Comparison of ENCODE assay signal across 8 mouse cellular contexts in the genomic region with DNA sequence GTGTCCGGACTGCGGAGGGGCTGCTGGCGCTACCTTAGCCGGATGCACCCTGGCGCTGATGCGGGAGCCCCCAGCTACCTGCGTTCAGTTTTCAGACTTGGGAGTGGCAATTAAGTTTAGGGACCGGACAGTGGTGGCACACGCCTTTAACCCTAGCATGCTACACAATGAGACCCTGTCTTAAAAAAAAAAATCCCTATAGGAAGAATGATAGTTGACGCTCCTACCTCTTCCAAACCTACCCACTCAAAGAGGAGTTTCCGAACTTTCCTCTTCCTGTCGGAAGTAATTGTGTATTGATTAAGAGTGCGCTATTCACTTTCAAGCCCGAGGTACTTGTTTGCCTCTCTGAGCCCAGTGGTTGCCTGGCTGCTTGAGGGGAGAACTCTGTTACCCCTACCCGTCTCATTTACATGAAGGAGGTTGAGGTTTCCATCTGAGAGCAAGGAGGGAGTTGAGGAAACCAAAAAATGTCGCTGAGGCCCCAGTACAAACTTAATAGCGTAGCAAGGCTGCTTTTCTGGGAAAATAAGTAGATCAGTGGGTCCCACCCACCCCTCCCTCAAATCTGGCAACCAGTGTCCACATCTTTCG. TPM values are rescaled to one million over a fixed set of nuclear protein-coding genes. Genes with fewer than 3 reads are reported as not detected.
A peak's percentile ranks its signal among the peaks of the same experiment; 100 is the strongest.
DNase-seq lines count a peak whose midpoint lies in the region; ATAC-seq and TF ChIP-seq lines count a peak whose summit lies in the region.

No protein-coding gene starts in this region.

- H3K27me3 ChIP-seq in lung, embryonic 14.5 days (ENCODE audit: insufficient read depth, low read length), result no peaks in the 10 kb centered on the region
- H3K27me3 ChIP-seq in embryonic facial prominence, embryonic 15.5 days, result no peaks in the 10 kb centered on the region
- H3K27me3 ChIP-seq in intestine, postnatal 0 days (replicated peaks; ENCODE audit: control insufficient read depth, insufficient read depth, low read length), result no peaks in the 10 kb centered on the region
- peaks cover 79% of the 10 kb centered on the region for H3K27me3 ChIP-seq in neural tube, embryonic 13.5 days

- H3K4me3 ChIP-seq in lung, embryonic 14.5 days (ENCODE audit: low read depth, low read length), result peak overlapping the region; percentile 82
- H3K4me3 ChIP-seq in embryonic facial prominence, embryonic 15.5 days (replicated peaks), result peak overlapping the region; percentile 80
- peak overlapping the region; percentile 89 for H3K4me3 ChIP-seq in intestine, postnatal 0 days (ENCODE audit: low read depth, low read length)
- peak overlapping the region; percentile 68 for H3K4me3 ChIP-seq in neural tube, embryonic 13.5 days

- TF ChIP-seq CTCF in lung, embryonic 14.5 days (IDR thresholded peaks at IDR 0.05; ENCODE audit: low read depth), result no peak
- TF ChIP-seq CTCF in intestine, postnatal 0 days (IDR thresholded peaks at IDR 0.05; ENCODE audit: low read depth), result no peak

- H3K36me3 ChIP-seq in lung, embryonic 14.5 days (ENCODE audit: insufficient read depth), result no peaks in the 10 kb centered on the region
- no peaks in the 10 kb centered on the region for H3K36me3 ChIP-seq in embryonic facial prominence, embryonic 15.5 days
- no peaks in the 10 kb centered on the region for H3K36me3 ChIP-seq in intestine, postnatal 0 days (ENCODE audit: control insufficient read depth, insufficient read depth)
- no peaks in the 10 kb centered on the region for H3K36me3 ChIP-seq in neural tube, embryonic 13.5 days

- DNase-seq in lung, embryonic 14.5 days, result peak; percentile 26
- no peak for DNase-seq in lung, postnatal 10 days
- no peak for DNase-seq in urinary bladder, adult 2 months (ENCODE audit: low spot score)
- DNase-seq in cerebellum, adult 11 months, result no peak
- DNase-seq in cerebellum, adult 11-12 months, result no peak

- no peak for ATAC-seq in lung, embryonic 14.5 days (ENCODE audit: insufficient read depth)
- no peak for ATAC-seq in embryonic facial prominence, embryonic 15.5 days (ENCODE audit: insufficient number of reproducible peaks, low FRiP score, low TSS enrichment, low read depth)
- no peak for ATAC-seq in intestine, postnatal 0 days
- no peak for ATAC-seq in neural tube, embryonic 13.5 days (ENCODE audit: low read depth)

- peak overlapping the region; percentile 83 for H3K4me2 ChIP-seq in lung, embryonic 14.5 days
- H3K4me2 ChIP-seq in embryonic facial prominence, embryonic 15.5 days (replicated peaks), result peak overlapping the region; percentile 78
- H3K4me2 ChIP-seq in intestine, postnatal 0 days (replicated peaks; ENCODE audit: low read depth), result peak overlapping the region; percentile 96
- H3K4me2 ChIP-seq in neural tube, embryonic 13.5 days, result peak overlapping the region; percentile 98

- WGBS in lung, embryonic 14.5 days, result 3% methylated on average over 18 of the region's 18 CpGs
- 2% methylated on average over 18 of the region's 18 CpGs for WGBS in embryonic facial prominence, embryonic 15.5 days
- WGBS in intestine, postnatal 0 days, result 11% methylated on average over 18 of the region's 18 CpGs
- WGBS in neural tube, embryonic 13.5 days, result 2% methylated on average over 18 of the region's 18 CpGs

- H3K9me3 ChIP-seq in lung, embryonic 14.5 days (ENCODE audit: low read depth, low read length), result no peaks in the 10 kb centered on the region
- H3K9me3 ChIP-seq in embryonic facial prominence, embryonic 15.5 days (replicated peaks), result no peaks in the 10 kb centered on the region
- no peaks in the 10 kb centered on the region for H3K9me3 ChIP-seq in intestine, postnatal 0 days (ENCODE audit: control insufficient read depth)
- no peaks in the 10 kb centered on the region for H3K9me3 ChIP-seq in neural tube, embryonic 13.5 days

- peak overlapping the region; percentile 87; the same call in 1 of the 2 replicates for H3K27ac ChIP-seq in lung, embryonic 14.5 days (ENCODE audit: low read depth)
- peak overlapping the region; percentile 93 for H3K27ac ChIP-seq in embryonic facial prominence, embryonic 15.5 days (replicated peaks)
- H3K27ac ChIP-seq in intestine, postnatal 0 days (ENCODE audit: low read depth, low read length), result peak overlapping the region; percentile 74; the same call in 1 of the 2 replicates
- no peak overlapping the region for H3K27ac ChIP-seq in neural tube, embryonic 13.5 days (replicated peaks)

- peak overlapping the region; percentile 82 for H3K9ac ChIP-seq in lung, embryonic 14.5 days
- peak overlapping the region; percentile 80 for H3K9ac ChIP-seq in embryonic facial prominence, embryonic 15.5 days
- peak overlapping the region; percentile 77 for H3K9ac ChIP-seq in intestine, postnatal 0 days (ENCODE audit: low read depth, low read length)
- peak overlapping the region; percentile 75 for H3K9ac ChIP-seq in neural tube, embryonic 13.5 days

- H3K4me1 ChIP-seq in lung, embryonic 14.5 days (ENCODE audit: insufficient read depth), result peaks cover 23% of the 10 kb centered on the region; the same call in 1 of the 2 replicates
- peaks cover 37% of the 10 kb centered on the region for H3K4me1 ChIP-seq in embryonic facial prominence, embryonic 15.5 days
- H3K4me1 ChIP-seq in intestine, postnatal 0 days (replicated peaks; ENCODE audit: control insufficient read depth, insufficient read depth, low read length), result peaks cover 12% of the 10 kb centered on the region
- H3K4me1 ChIP-seq in neural tube, embryonic 13.5 days (replicated peaks), result peaks cover 42% of the 10 kb centered on the region

RNA-seq across cellular contexts. Expression of gene Itgb5, which starts 1.1 kb away (rescaled TPM):
- 57.5 and 64.5 TPM in 2 replicates for polyA plus RNA-seq in lung, embryonic 14.5 days (2014; fragmentation: Nextera tagmentation; extraction: Ambion mirVana)
- polyA plus RNA-seq in embryonic facial prominence, embryonic 15.5 days (2015; fragmentation: Nextera tagmentation; extraction: Ambion mirVana), result 118 and 123 TPM in 2 replicates
- polyA plus RNA-seq in intestine, postnatal 0 days (2015; fragmentation: Nextera tagmentation; extraction: Ambion mirVana), result 23.5 and 23.6 TPM in 2 replicates
- polyA plus RNA-seq in neural tube, embryonic 13.5 days (2015; fragmentation: Nextera tagmentation; extraction: Ambion mirVana), result 21.1 and 23.1 TPM in 2 replicates
- 79.7 and 98.3 TPM in 2 replicates for polyA plus RNA-seq in urinary bladder, adult 2 months (2012; rRNA removed)

RNA-seq across cellular contexts. Expression of gene Muc13, which starts 36.8 kb away (rescaled TPM):
- not detected in 2 replicates for polyA plus RNA-seq in lung, embryonic 14.5 days (2014; fragmentation: Nextera tagmentation; extraction: Ambion mirVana)
- polyA plus RNA-seq in embryonic facial prominence, embryonic 15.5 days (2015; fragmentation: Nextera tagmentation; extraction: Ambion mirVana), result 0.25 and 0.52 TPM in 2 replicates
- 459 and 473 TPM in 2 replicates for polyA plus RNA-seq in intestine, postnatal 0 days (2015; fragmentation: Nextera tagmentation; extraction: Ambion mirVana)
- polyA plus RNA-seq in neural tube, embryonic 13.5 days (2015; fragmentation: Nextera tagmentation; extraction: Ambion mirVana), result 0.22 TPM in 1 of 2 replicates, not detected in the other
- polyA plus RNA-seq in urinary bladder, adult 2 months (2012; rRNA removed), result 0.04 and 0.09 TPM in 2 replicates

Comparison
In these comparisons a context has a peak if more than half of its experiments do, and no peak if none do; other contexts are left out.
1. RNA of gene Muc13, which starts 36.8 kb away (polyA plus RNA-seq): 459 to 473 TPM in intestine, postnatal 0 days; 0.25 to 0.52 TPM in embryonic facial prominence, embryonic 15.5 days, 0.22 TPM in neural tube, embryonic 13.5 days, 0.04 to 0.09 TPM in urinary bladder, adult 2 months and not detected in lung, embryonic 14.5 days; every median in the first group is over 100 times any median in the second.
2. Peak in every context shown above with its lines, with median percentiles within 50 percentile points of each other: H3K4me2 ChIP-seq, H3K4me3 ChIP-seq and H3K9ac ChIP-seq.